Mouse (Mus musculus): ENCODE results near the gene Eif2s2. TPM values are rescaled to one million over a fixed set of nuclear protein-coding genes. Genes with fewer than 3 reads are reported as not detected.

Eif2s2 gene
- polyA plus RNA-seq, 1 experiment: 3.6 TPM

GRCm38 (mm10) chr2:154863672-154864071, 29.1 kb downstream of the Eif2s2 start:
- DNase-seq (ENCODE audit: low read depth in 1 of 2, low spot score in 2 of 2): no peak
- Histone ChIP-seq H3K4me3 (ENCODE audit: extremely low read depth, insufficient read depth, insufficient read length) (no peak overlapping the region), H3K4me1 (ENCODE audit: control insufficient read depth, insufficient read depth, insufficient read length) (no peaks in the 10 kb centered on the region), H3K27me3 (ENCODE audit: control insufficient read depth, insufficient read depth, low read length) (no peaks in the 10 kb centered on the region), H3K36me3 (ENCODE audit: control insufficient read depth, insufficient read depth, low read length) (peaks cover 37% of the 10 kb centered on the region), H3K27ac (ENCODE audit: insufficient read depth, low read length) (no peak overlapping the region)
- no peak for TF ChIP-seq CTCF (IDR thresholded peaks at IDR 0.05; ENCODE audit: extremely low read depth, insufficient read depth, insufficient read length, insufficient replicate concordance)
- TF ChIP-seq POLR2A (IDR thresholded peaks at IDR 0.05; ENCODE audit: low read depth, low read length): no peak
- 94% methylated on average over 13 of the region's 13 CpGs for WGBS

- no peak for TF ChIP-seq POLR2A (IDR thresholded peaks at IDR 0.05; ENCODE audit: low read depth, low read length)
- no peak for TF ChIP-seq CTCF (IDR thresholded peaks at IDR 0.05; ENCODE audit: extremely low read depth, insufficient read depth, insufficient read length, insufficient replicate concordance)
- Histone ChIP-seq H3K4me3 (ENCODE audit: extremely low read depth, insufficient read depth, insufficient read length) (no peak overlapping the region), H3K27ac (ENCODE audit: insufficient read depth, low read length) (no peak overlapping the region), H3K4me1 (ENCODE audit: control insufficient read depth, insufficient read depth, insufficient read length) (no peaks in the 10 kb centered on the region; the same call in 1 of the 2 replicates), H3K27me3 (ENCODE audit: control insufficient read depth, insufficient read depth, low read length) (no peaks in the 10 kb centered on the region), H3K36me3 (ENCODE audit: control insufficient read depth, insufficient read depth, low read length) (peaks cover 7% of the 10 kb centered on the region)
- peak; percentile 53 to 59 for DNase-seq (ENCODE audit: low read depth in 1 of 2, low spot score in 2 of 2)
- 89% methylated on average over 1 of the region's 1 CpGs for WGBS
Observed at GRCm38 (mm10) chr2:154855383-154855782, 37.4 kb downstream of the Eif2s2 start.

- no peak for TF ChIP-seq POLR2A (IDR thresholded peaks at IDR 0.05; ENCODE audit: low read depth, low read length)
- TF ChIP-seq CTCF (IDR thresholded peaks at IDR 0.05; ENCODE audit: extremely low read depth, insufficient read depth, insufficient read length, insufficient replicate concordance): no peak
Observed at GRCm38 (mm10) chr2:154848086-154848485, 44.6 kb downstream of the Eif2s2 start.

GRCm38 (mm10) chr2:154836537-154836936, 56.2 kb downstream of the Eif2s2 start:
- DNase-seq (ENCODE audit: low read depth in 1 of 2, low spot score in 2 of 2): no peak
- Histone ChIP-seq H3K4me3 (ENCODE audit: extremely low read depth, insufficient read depth, insufficient read length) (no peak overlapping the region), H3K4me1 (ENCODE audit: control insufficient read depth, insufficient read depth, insufficient read length) (no peaks in the 10 kb centered on the region), H3K36me3 (ENCODE audit: control insufficient read depth, insufficient read depth, low read length) (no peaks in the 10 kb centered on the region; the same call in 1 of the 2 replicates), H3K27ac (ENCODE audit: insufficient read depth, low read length) (no peak overlapping the region), H3K27me3 (ENCODE audit: control insufficient read depth, insufficient read depth, low read length) (no peaks in the 10 kb centered on the region)
- WGBS: 68% methylated on average over 2 of the region's 2 CpGs
- TF ChIP-seq CTCF (IDR thresholded peaks at IDR 0.05; ENCODE audit: extremely low read depth, insufficient read depth, insufficient read length, insufficient replicate concordance): no peak

More at GRCm38 (mm10) chr2:154848086-154848485, 44.6 kb downstream of the Eif2s2 start:
- DNase-seq (ENCODE audit: low read depth in 1 of 2, low spot score in 2 of 2): no peak
- Histone ChIP-seq H3K36me3 (ENCODE audit: control insufficient read depth, insufficient read depth, low read length) (peaks cover 1% of the 10 kb centered on the region; the same call in 1 of the 2 replicates), H3K4me1 (ENCODE audit: control insufficient read depth, insufficient read depth, insufficient read length) (no peaks in the 10 kb centered on the region), H3K4me3 (ENCODE audit: extremely low read depth, insufficient read depth, insufficient read length) (no peak overlapping the region), H3K27me3 (ENCODE audit: control insufficient read depth, insufficient read depth, low read length) (no peaks in the 10 kb centered on the region), H3K27ac (ENCODE audit: insufficient read depth, low read length) (no peak overlapping the region)

GRCm38 (mm10) chr2:154834149-154834865, 58.4 kb downstream of the Eif2s2 start:
- no peak for DNase-seq (ENCODE audit: low read depth in 1 of 2, low spot score in 2 of 2)
- Histone ChIP-seq H3K27me3 (ENCODE audit: control insufficient read depth, insufficient read depth, low read length) (no peaks in the 10 kb centered on the region), H3K27ac (ENCODE audit: insufficient read depth, low read length) (no peak overlapping the region), H3K4me1 (ENCODE audit: control insufficient read depth, insufficient read depth, insufficient read length) (no peaks in the 10 kb centered on the region), H3K4me3 (ENCODE audit: extremely low read depth, insufficient read depth, insufficient read length) (no peak overlapping the region), H3K36me3 (ENCODE audit: control insufficient read depth, insufficient read depth, low read length) (no peaks in the 10 kb centered on the region; the same call in 1 of the 2 replicates)
- TF ChIP-seq POLR2A (IDR thresholded peaks at IDR 0.05; ENCODE audit: low read depth, low read length): no peak
- no peak for TF ChIP-seq CTCF (IDR thresholded peaks at IDR 0.05; ENCODE audit: extremely low read depth, insufficient read depth, insufficient read length, insufficient replicate concordance)
- WGBS: 95% methylated on average over 6 of the region's 6 CpGs

- Histone ChIP-seq H3K36me3 (ENCODE audit: control insufficient read depth, insufficient read depth, low read length) (no peaks in the 10 kb centered on the region; the same call in 1 of the 2 replicates), H3K27ac (ENCODE audit: insufficient read depth, low read length) (no peak overlapping the region), H3K27me3 (ENCODE audit: control insufficient read depth, insufficient read depth, low read length) (no peaks in the 10 kb centered on the region), H3K4me1 (ENCODE audit: control insufficient read depth, insufficient read depth, insufficient read length) (no peaks in the 10 kb centered on the region), H3K4me3 (ENCODE audit: extremely low read depth, insufficient read depth, insufficient read length) (no peak overlapping the region)
- 84% methylated on average over 4 of the region's 4 CpGs for WGBS
- no peak for DNase-seq (ENCODE audit: low read depth in 1 of 2, low spot score in 2 of 2)
- TF ChIP-seq POLR2A (IDR thresholded peaks at IDR 0.05; ENCODE audit: low read depth, low read length): no peak
- TF ChIP-seq CTCF (IDR thresholded peaks at IDR 0.05; ENCODE audit: extremely low read depth, insufficient read depth, insufficient read length, insufficient replicate concordance): no peak
Observed at GRCm38 (mm10) chr2:154832471-154832870, 60.3 kb downstream of the Eif2s2 start.

GRCm38 (mm10) chr2:154827521-154827920, 65.2 kb downstream of the Eif2s2 start:
- 92% methylated on average over 4 of the region's 4 CpGs for WGBS
- TF ChIP-seq CTCF (IDR thresholded peaks at IDR 0.05; ENCODE audit: extremely low read depth, insufficient read depth, insufficient read length, insufficient replicate concordance) (no peak), POLR2A (IDR thresholded peaks at IDR 0.05; ENCODE audit: low read depth, low read length) (no peak)
- DNase-seq (ENCODE audit: low read depth in 1 of 2, low spot score in 2 of 2): no peak
- H3K27ac ChIP-seq (ENCODE audit: insufficient read depth, low read length): no peak overlapping the region
- H3K27me3 ChIP-seq (ENCODE audit: control insufficient read depth, insufficient read depth, low read length): no peaks in the 10 kb centered on the region
- peaks cover 2% of the 10 kb centered on the region; the same call in 1 of the 2 replicates for H3K36me3 ChIP-seq (ENCODE audit: control insufficient read depth, insufficient read depth, low read length)
- H3K4me1 ChIP-seq (ENCODE audit: control insufficient read depth, insufficient read depth, insufficient read length): peaks cover 2% of the 10 kb centered on the region; the same call in 1 of the 2 replicates
- H3K4me3 ChIP-seq (ENCODE audit: extremely low read depth, insufficient read depth, insufficient read length): no peak overlapping the region
